22 mouse cellular contexts compared by ENCODE assay signal in genomic region chr7:139347051-139347450, GRCm38 (mm10). TPM values are rescaled to one million over a fixed set of nuclear protein-coding genes. Genes with fewer than 3 reads are reported as not detected.
DNase-seq lines count a peak whose midpoint lies in the region; ATAC-seq lines count a peak whose summit lies in the region.
"Had no signal": no experiment of that assay in that cellular context is flagged by ENCODE, and none has a peak within 500 bp of the region (broad histone marks: within the 10 kb centered on the region; RNA-seq: fewer than 3 reads in every experiment).

No protein-coding gene starts in this region.

- no peaks in the 10 kb centered on the region for H3K36me3 ChIP-seq in neural tube, embryonic 15.5 days
- no peaks in the 10 kb centered on the region for H3K36me3 ChIP-seq in neural tube, embryonic 11.5 days (ENCODE audit: control insufficient read depth, insufficient read depth, low read length)
- H3K36me3 ChIP-seq: forebrain, embryonic 10.5 days; hindbrain, embryonic 10.5 days had no signal

- H3K4me1 ChIP-seq in neural tube, embryonic 15.5 days: no peaks in the 10 kb centered on the region
- no peaks in the 10 kb centered on the region; the same call in 1 of the 2 replicates for H3K4me1 ChIP-seq in neural tube, embryonic 11.5 days (ENCODE audit: control insufficient read depth, insufficient read depth, low read length)
- H3K4me1 ChIP-seq: forebrain, embryonic 10.5 days; forebrain, embryonic 13.5 days had no signal

- intact Hi-C loops in heart, postnatal 36 days (cut with DNase I): no loop called here

- H3K4me2 ChIP-seq in neural tube, embryonic 15.5 days: no peak overlapping the region
- no peak overlapping the region for H3K4me2 ChIP-seq in neural tube, embryonic 11.5 days (ENCODE audit: low read depth)
- H3K4me2 ChIP-seq: forebrain, embryonic 13.5 days; heart, embryonic 11.5 days; hindbrain, embryonic 14.5 days had no signal

- no peak overlapping the region for H3K27ac ChIP-seq in neural tube, embryonic 15.5 days (replicated peaks)
- H3K27ac ChIP-seq in neural tube, embryonic 11.5 days (ENCODE audit: low read depth, low read length): no peak overlapping the region
- H3K27ac ChIP-seq: forebrain, embryonic 10.5 days; forebrain, embryonic 13.5 days; gastrocnemius, adult 2 months; hindbrain, embryonic 10.5 days; hindbrain, embryonic 14.5 days had no signal

- peak; percentile 64 for DNase-seq in neural tube, embryonic 10.5 days (ENCODE audit: extremely low spot score, low spot score)
- peak; percentile 36 for DNase-seq in embryo, embryonic 11 days
- DNase-seq in neural tube, embryonic 11.5 days (ENCODE audit: low spot score): peak; percentile 56
- DNase-seq in urinary bladder, adult 18-20 months (ENCODE audit: low spot score in 2 of 2): no peak
- no peak for DNase-seq in heart, postnatal 36 days
- DNase-seq: adrenal gland, adult 2 months; adrenal gland, postnatal 14 days; cerebellum, adult 11 months; cerebellum, adult 8-10 months; cerebellum, postnatal 10 days; cerebellum, postnatal 36 days; forebrain, postnatal 0 days; gastrocnemius, adult 2 months; gastrocnemius, postnatal 14 days; heart, adult 11 months had no signal

- H3K4me3 ChIP-seq in neural tube, embryonic 15.5 days (replicated peaks): no peak overlapping the region
- no peak overlapping the region for H3K4me3 ChIP-seq in neural tube, embryonic 11.5 days (ENCODE audit: low read depth, low read length)
- H3K4me3 ChIP-seq: forebrain, embryonic 10.5 days; forebrain, embryonic 13.5 days; gastrocnemius, adult 2 months; hindbrain, embryonic 10.5 days had no signal

- WGBS in neural tube, embryonic 15.5 days: 20% methylated on average over 7 of the region's 7 CpGs
- 10% methylated on average over 7 of the region's 7 CpGs for WGBS in neural tube, embryonic 11.5 days

- H3K9ac ChIP-seq in neural tube, embryonic 15.5 days (replicated peaks): no peak overlapping the region
- H3K9ac ChIP-seq in neural tube, embryonic 11.5 days (ENCODE audit: low read length): no peak overlapping the region
- H3K9ac ChIP-seq: forebrain, embryonic 13.5 days; forebrain, postnatal 0 days; hindbrain, embryonic 14.5 days had no signal

- no peak for ATAC-seq in neural tube, embryonic 15.5 days (ENCODE audit: low FRiP score)
- ATAC-seq in neural tube, embryonic 11.5 days (ENCODE audit: insufficient read depth, low FRiP score, low TSS enrichment): no peak
- ATAC-seq: CD4-positive, CD25-positive, alpha-beta regulatory T cell, adult 4 months; forebrain, embryonic 13.5 days; forebrain, postnatal 0 days had no signal

- H3K27me3 ChIP-seq in neural tube, embryonic 15.5 days (replicated peaks): no peaks in the 10 kb centered on the region
- H3K27me3 ChIP-seq in neural tube, embryonic 11.5 days (ENCODE audit: control insufficient read depth, insufficient read depth, low read length): no peaks in the 10 kb centered on the region
- H3K27me3 ChIP-seq: forebrain, embryonic 13.5 days had no signal

- no peaks in the 10 kb centered on the region for H3K9me3 ChIP-seq in neural tube, embryonic 15.5 days (replicated peaks)
- no peaks in the 10 kb centered on the region for H3K9me3 ChIP-seq in neural tube, embryonic 11.5 days (ENCODE audit: control insufficient read depth, low read length)
- H3K9me3 ChIP-seq: forebrain, embryonic 10.5 days; forebrain, embryonic 13.5 days; hindbrain, embryonic 10.5 days had no signal

RNA-seq across cellular contexts. Expression of gene Inpp5a, which starts 41.9 kb away (rescaled TPM):
- 18.4 and 20.9 TPM in 2 replicates for polyA plus RNA-seq in neural tube, embryonic 15.5 days (2015; fragmentation: Nextera tagmentation; extraction: Ambion mirVana)
- 27.4 and 28.4 TPM in 2 replicates for polyA plus RNA-seq in neural tube, embryonic 11.5 days (2014; fragmentation: Nextera tagmentation; extraction: Ambion mirVana)
- total RNA-seq in heart, postnatal 36 days (2021): 100 to 1,000 TPM; 273 to 286 TPM

Comparison
In these comparisons a context has a peak if more than half of its experiments do, and no peak if none do; other contexts are left out.
1. DNase-seq: peak in neural tube, embryonic 10.5 days (single experiment), embryo, embryonic 11 days (single experiment) and neural tube, embryonic 11.5 days (single experiment); none in urinary bladder, adult 18-20 months (0 of 2) and heart, postnatal 36 days (0 of 2).